Mouse (Mus musculus) MEL (cell line): ENCODE data around the gene Krt28. TPM values are rescaled to one million over a fixed set of nuclear protein-coding genes. Genes with fewer than 3 reads are reported as not detected.

ENCODE experiments used
- DNase-seq: peaks from one replicate; pipeline ENCODE4 v3.0.0; 2011; ENCODE audit warnings: low read depth, low spot score
- H3K27ac ChIP-seq: 2 replicates; pipeline ENCODE4 v1.5.1; 2012; ENCODE audit warnings: low read depth, mild to moderate bottlenecking, control low read depth, low read length, moderate library complexity; ENCODE audit not compliant: control insufficient read depth
- H3K27me3 ChIP-seq, 2 experiments: fragments of 150-350 bp in 1 of 2; sonication (generic) in 1 of 2; 2 replicates each; pipeline ENCODE4 v1.6.1; 2012; ENCODE audit warnings: low read length in 2 of 2, mild to moderate bottlenecking in 2 of 2, improper control_type of control experiment in 1 of 2, moderate library complexity in 1 of 2; ENCODE audit not compliant: insufficient read depth in 2 of 2, control insufficient read depth in 1 of 2
- H3K36me3 ChIP-seq, 2 experiments: 2 replicates each; pipeline ENCODE4 v1.6.1; 2012 to 2014; ENCODE audit warnings: low read length in 2 of 2, improper control_type of control experiment in 1 of 2, inconsistent platforms in 1 of 2, mild to moderate bottlenecking in 1 of 2; ENCODE audit not compliant: insufficient read depth in 2 of 2, control insufficient read depth in 1 of 2
- H3K4me1 ChIP-seq, 2 experiments: fragments of 150-350 bp in 1 of 2; sonication (generic) in 1 of 2; 2 replicates each; pipeline ENCODE4 v1.6.1; 2012; ENCODE audit warnings: low read length in 2 of 2, improper control_type of control experiment in 1 of 2, mild to moderate bottlenecking in 1 of 2; ENCODE audit not compliant: insufficient read depth in 2 of 2, control insufficient read depth in 1 of 2
- H3K4me3 ChIP-seq, 2 experiments: fragments of 150-350 bp in 1 of 2; sonication (generic) in 1 of 2; 2 replicates each; pipeline ENCODE4 v1.5.1; 2012; ENCODE audit warnings: low read depth in 2 of 2, low read length in 2 of 2, mild to moderate bottlenecking in 2 of 2, moderate library complexity in 2 of 2, control low read depth in 1 of 2, improper control_type of control experiment in 1 of 2; ENCODE audit not compliant: control insufficient read depth in 1 of 2, insufficient read depth in 1 of 2
- H3K79me2 ChIP-seq: 2 replicates; pipeline ENCODE4 v1.6.1; 2012; ENCODE audit warnings: mild to moderate bottlenecking, low read length, moderate library complexity; ENCODE audit not compliant: control insufficient read depth, poor library complexity, insufficient read depth
- H3K9ac ChIP-seq: 2 replicates; pipeline ENCODE4 v1.6.1; 2012; ENCODE audit warnings: low read depth, mild to moderate bottlenecking, control low read depth, low read length, moderate library complexity; ENCODE audit not compliant: control insufficient read depth, poor library complexity, severe bottlenecking
- H3K9me3 ChIP-seq: fragments of 150-350 bp; sonication (generic); replicated peaks from 2 replicates; pipeline ENCODE4 v1.6.1; 2012; ENCODE audit warnings: mild to moderate bottlenecking, low read length, improper control_type of control experiment, moderate library complexity; ENCODE audit not compliant: insufficient read depth
- CTCF ChIP-seq, 3 experiments: IDR thresholded peaks in 2 of 3; conservative IDR thresholded peaks in 1 of 3; 2 replicates each; pipeline ENCODE4 v1.5.1; 2011 to 2012; ENCODE audit warnings: low read length in 3 of 3, low read depth in 2 of 3, mild to moderate bottlenecking in 2 of 3, improper control_type of control experiment in 1 of 3, inconsistent platforms in 1 of 3, mixed read lengths in 1 of 3, moderate library complexity in 1 of 3; ENCODE audit not compliant: control insufficient read depth in 1 of 3, insufficient read depth in 1 of 3, poor library complexity in 1 of 3, severe bottlenecking in 1 of 3
- ELF1 ChIP-seq: IDR thresholded peaks from 2 replicates; pipeline ENCODE4 v1.6.1; 2014; ENCODE audit warnings: low read depth, mild to moderate bottlenecking, inconsistent platforms, low read length, improper control_type of control experiment, moderate library complexity
- EP300 ChIP-seq, 2 experiments: IDR thresholded peaks; 2 replicates each; pipeline ENCODE4 v1.6.1; 2011; ENCODE audit warnings: improper control_type of control experiment in 2 of 2, low read length in 2 of 2, low read depth in 1 of 2, mild to moderate bottlenecking in 1 of 2
- ETS1 ChIP-seq: IDR thresholded peaks from 2 replicates; pipeline ENCODE4 v1.6.1; 2012; ENCODE audit warnings: low read depth, mild to moderate bottlenecking, inconsistent platforms, low read length, improper control_type of control experiment, moderate library complexity
- NRF1 ChIP-seq: IDR thresholded peaks from 2 replicates; pipeline ENCODE4 v1.6.1; 2014; ENCODE audit warnings: low read depth, mild to moderate bottlenecking, inconsistent platforms, low read length, improper control_type of control experiment, moderate library complexity; ENCODE audit not compliant: poor library complexity, insufficient read depth, severe bottlenecking
- RAD21 ChIP-seq: IDR thresholded peaks from 2 replicates; pipeline ENCODE4 v1.6.1; 2011; ENCODE audit warnings: mild to moderate bottlenecking, low read depth, low read length, improper control_type of control experiment
- RCOR1 ChIP-seq: IDR thresholded peaks from 2 replicates; pipeline ENCODE4 v1.6.1; 2012; ENCODE audit warnings: low read depth, mild to moderate bottlenecking, inconsistent platforms, low read length, improper control_type of control experiment
- SIN3A ChIP-seq: IDR thresholded peaks from 2 replicates; pipeline ENCODE4 v1.6.1; 2012; ENCODE audit warnings: low read length, improper control_type of control experiment, inconsistent platforms
- SMC3 ChIP-seq: IDR thresholded peaks from 2 replicates; pipeline ENCODE4 v1.6.1; 2011; ENCODE audit warnings: low read depth, low read length, improper control_type of control experiment
- TBP ChIP-seq: IDR thresholded peaks from 2 replicates; pipeline ENCODE4 v1.8.0; 2011; ENCODE audit warnings: low read depth, low read length, improper control_type of control experiment
- UBTF ChIP-seq: IDR thresholded peaks from 2 replicates; pipeline ENCODE4 v1.6.1; 2012; ENCODE audit warnings: low read depth, mild to moderate bottlenecking, inconsistent platforms, low read length, improper control_type of control experiment, moderate library complexity, borderline replicate concordance; ENCODE audit not compliant: insufficient read depth
- USF1 ChIP-seq: IDR thresholded peaks from 2 replicates; pipeline ENCODE4 v1.6.1; 2014; ENCODE audit warnings: low read depth, mild to moderate bottlenecking, inconsistent platforms, low read length, improper control_type of control experiment, moderate library complexity
- ZMIZ1 ChIP-seq: IDR thresholded peaks from 2 replicates; pipeline ENCODE4 v1.6.1; 2012; ENCODE audit warnings: low read depth, mild to moderate bottlenecking, inconsistent platforms, low read length, improper control_type of control experiment, moderate library complexity
- polyA plus RNA-seq, 2 experiments: library from polyadenylated mRNA; stranded (reverse) in 1 of 2; unstranded in 1 of 2; fragments of >175 nt in 1 of 2; fragments of >200 nt in 1 of 2; gene quantifications; 2 replicates each; pipeline versions ENCODE4 v1.2.1 to v1.2.4; 2012; ENCODE audit warnings: low replicate concordance in 2 of 2, low read depth in 1 of 2; ENCODE audit not compliant: insufficient read length in 2 of 2, insufficient read depth in 1 of 2, missing spikeins in 1 of 2
- total RNA-seq: library from RNA; depleted of rRNA; stranded (reverse); fragments of 300-350 nt; gene quantifications from 2 replicates; pipeline ENCODE4 v1.2.3, GENCODE M21; 2012

Gene Krt28
- total and polyA plus RNA-seq, 3 experiments, result not detected

DNA sequence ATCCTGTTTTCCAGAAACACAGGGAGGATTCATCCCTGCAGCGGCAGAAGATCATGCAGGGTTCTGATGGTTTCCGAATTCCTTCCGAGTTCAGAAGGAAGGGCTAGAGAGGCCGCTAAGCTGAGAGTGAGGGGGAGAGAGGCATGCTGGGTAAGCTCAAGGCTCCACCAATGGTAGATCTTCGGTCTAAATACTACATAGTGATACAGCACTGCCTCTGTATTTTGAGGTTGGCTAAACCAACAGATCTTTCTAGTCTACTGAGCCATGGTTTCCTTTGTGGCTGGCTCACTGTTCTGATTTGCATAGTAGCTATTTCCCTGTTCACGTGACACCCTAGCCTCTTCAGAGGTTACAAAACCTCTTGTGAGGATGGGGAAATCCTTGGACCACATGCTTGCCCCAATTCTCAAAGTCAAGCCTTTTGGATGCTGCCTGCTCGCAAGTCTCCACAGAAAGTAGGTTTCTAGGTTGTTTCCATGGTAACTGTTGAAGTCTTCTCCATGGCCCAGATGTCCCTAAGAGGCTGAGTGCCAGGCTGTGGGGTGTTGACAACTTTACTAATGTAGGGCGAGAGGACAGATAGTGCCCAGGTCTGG is 4.8 kb downstream of the Krt28 start:
- TF ChIP-seq NRF1 (no peak), USF1 (peak; percentile 30; the same call in 1 of the 2 replicates)
- no peak overlapping the region for H3K4me3 ChIP-seq
- no peaks in the 10 kb centered on the region for H3K79me2 ChIP-seq
- no peak overlapping the region for H3K9ac ChIP-seq
- no peak for DNase-seq
- H3K27ac ChIP-seq, result no peak overlapping the region
- no peaks in the 10 kb centered on the region for H3K9me3 ChIP-seq
- H3K27me3 ChIP-seq, result peaks cover 11 to 16% of the 10 kb centered on the region in 2 experiments
- peaks cover 0 to 3% of the 10 kb centered on the region in 2 experiments; a peak in 2 of 4 replicates for H3K36me3 ChIP-seq
- peaks cover 0 to 7% of the 10 kb centered on the region in 2 experiments; a peak in 2 of 4 replicates for H3K4me1 ChIP-seq

GRCm38 (mm10) chr11:99369229-99369628 is 5.5 kb downstream of the Krt28 start:
- Histone ChIP-seq H3K27ac (no peak overlapping the region), H3K36me3 (peaks cover 0 to 3% of the 10 kb centered on the region in 2 experiments; a peak in 2 of 4 replicates), H3K4me1 (peaks cover 0 to 7% of the 10 kb centered on the region in 2 experiments; a peak in 2 of 4 replicates), H3K4me3 (no peak overlapping the region), H3K9ac (no peak overlapping the region), H3K27me3 (peaks cover 10 to 11% of the 10 kb centered on the region in 2 experiments), H3K9me3 (no peaks in the 10 kb centered on the region), H3K79me2 (no peaks in the 10 kb centered on the region)
- DNase-seq, result peak; percentile 35
- peak; percentile 41 to 55 (median 44) for TF ChIP-seq CTCF (IDR thresholded peaks at IDR 0.05 in 2 of 3, conservative IDR thresholded peaks at IDR 0.05 in 1 of 3; ENCODE audit: control insufficient read depth in 1 of 3, insufficient read depth in 1 of 3, low read depth in 2 of 3, low read length in 3 of 3, poor library complexity in 1 of 3, severe bottlenecking in 1 of 3)
- no peak for TF ChIP-seq SIN3A
- TF ChIP-seq EP300 (IDR thresholded peaks at IDR 0.05; ENCODE audit: low read depth in 1 of 2, low read length in 2 of 2), result no peak
- TF ChIP-seq, all 39 proteins: peak for 1

DNA sequence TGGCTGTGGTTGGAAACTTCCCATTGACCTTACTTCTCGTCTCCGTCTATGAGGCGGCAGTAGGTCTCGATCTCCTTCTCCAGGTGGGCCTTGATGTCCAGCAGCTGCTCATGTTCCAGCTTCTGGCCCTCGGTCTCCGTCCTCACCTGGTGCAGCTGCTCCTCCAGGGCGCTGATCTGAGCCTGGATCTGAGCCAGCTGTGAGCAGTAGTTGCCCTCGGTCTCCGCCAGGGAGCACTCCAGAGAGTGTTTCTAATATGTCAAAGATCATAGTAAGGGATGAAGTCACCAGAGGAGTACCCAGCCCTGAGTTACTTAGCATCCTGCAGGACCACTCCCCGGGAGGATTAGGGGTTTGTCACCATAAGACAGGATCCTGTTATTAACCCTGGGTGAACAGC is 7.9 kb downstream of the Krt28 start:
- H3K4me1 ChIP-seq, result peaks cover 0 to 7% of the 10 kb centered on the region in 2 experiments; a peak in 2 of 4 replicates
- DNase-seq, result peak; percentile 46
- H3K36me3 ChIP-seq, result peaks cover 0 to 3% of the 10 kb centered on the region in 2 experiments; a peak in 2 of 4 replicates
- H3K27ac ChIP-seq, result no peak overlapping the region
- no peak overlapping the region for H3K4me3 ChIP-seq
- H3K27me3 ChIP-seq, result peaks cover 0 to 8% of the 10 kb centered on the region in 2 experiments; a peak in 1 of 4 replicates
- H3K79me2 ChIP-seq, result no peaks in the 10 kb centered on the region
- TF ChIP-seq ELF1 (no peak), ETS1 (no peak), ZMIZ1 (no peak), SMC3 (peak; percentile 31; the same call in 1 of the 2 replicates), RAD21 (no peak), TBP (no peak), EP300 (IDR thresholded peaks at IDR 0.05; ENCODE audit: low read depth in 1 of 2, low read length in 2 of 2) (no peak), UBTF (no peak), CTCF (IDR thresholded peaks at IDR 0.05 in 2 of 3, conservative IDR thresholded peaks at IDR 0.05 in 1 of 3; ENCODE audit: control insufficient read depth in 1 of 3, insufficient read depth in 1 of 3, low read depth in 2 of 3, low read length in 3 of 3, poor library complexity in 1 of 3, severe bottlenecking in 1 of 3) (peak; percentile 4 to 46 (median 41); a peak in 3 of 6 replicates), NRF1 (no peak), RCOR1 (no peak)
- no peaks in the 10 kb centered on the region for H3K9me3 ChIP-seq
- no peak overlapping the region for H3K9ac ChIP-seq
